Mouse (Mus musculus) embryonic facial prominence, embryonic 12.5 days (tissue): ENCODE measurements at regions not wholly inside any gene's neighbourhood (a gene's known extent, or its start where the extent isn't known, plus 50 kb on each side); places are given as distances from the start of the nearest gene placed in this dataset.

Experiments
- ATAC-seq: fragments of 200-750 bp; cut with Nextera tagmentation; 2 replicates; pipeline ENCODE4 v1.8.0; 2017; ENCODE audit not compliant: insufficient number of reproducible peaks, insufficient read depth, low FRiP score, low TSS enrichment
- H3K27ac ChIP-seq: fragments of 300-500 bp; sonication (generic); 2 replicates; pipeline ENCODE4 v1.5.1; 2016; ENCODE audit warnings: mild to moderate bottlenecking
- H3K27me3 ChIP-seq: fragments of 300-500 bp; sonication (generic); 2 replicates; pipeline ENCODE4 v1.6.1; 2016; ENCODE audit warnings: mild to moderate bottlenecking, moderate library complexity
- H3K36me3 ChIP-seq: fragments of 300-500 bp; sonication (generic); 2 replicates; pipeline ENCODE4 v1.6.1; 2016; ENCODE audit warnings: mild to moderate bottlenecking
- H3K4me1 ChIP-seq: fragments of 300-500 bp; sonication (generic); 2 replicates; pipeline ENCODE4 v1.6.1; 2016
- H3K4me2 ChIP-seq: fragments of 300-500 bp; sonication (generic); replicated peaks from 2 replicates; pipeline ENCODE4 v1.6.1; 2016; ENCODE audit warnings: mild to moderate bottlenecking, moderate library complexity
- H3K4me3 ChIP-seq: fragments of 300-500 bp; sonication (generic); 2 replicates; pipeline ENCODE4 v1.5.1; 2016; ENCODE audit warnings: mild to moderate bottlenecking
- H3K9ac ChIP-seq: fragments of 300-500 bp; sonication (generic); 2 replicates; pipeline ENCODE4 v1.6.1; 2016; ENCODE audit warnings: mild to moderate bottlenecking, moderate library complexity
- H3K9me3 ChIP-seq: fragments of 300-500 bp; sonication (generic); 2 replicates; pipeline ENCODE4 v1.6.1; 2016; ENCODE audit warnings: mild to moderate bottlenecking, moderate library complexity
- WGBS: fragments of 180-500 bp; shearing (Covaris S2); methylation state at CpG from one replicate; pipeline ENCODE4 v1.1.7; 2016; 5-methylcytosine and 5-hydroxymethylcytosine counted together

DNA sequence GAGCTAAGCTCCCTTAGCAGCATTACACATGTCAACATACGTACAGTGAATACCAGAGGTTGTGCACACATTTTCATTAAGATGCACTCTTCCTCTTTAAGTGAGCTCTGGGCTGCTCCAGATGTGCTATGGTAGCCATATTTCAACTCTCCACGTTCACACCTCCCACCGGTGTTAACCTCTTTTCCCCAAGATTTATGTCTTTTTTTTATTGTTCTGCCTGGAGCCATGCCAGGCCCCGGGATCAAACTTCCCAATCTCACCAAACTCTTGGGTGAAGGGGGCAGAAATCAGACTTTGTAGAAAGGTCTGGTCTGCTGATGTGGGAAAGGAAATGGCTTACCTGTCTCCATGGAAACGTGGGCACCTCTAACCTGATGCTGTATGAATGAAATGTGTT, 754.0 kb upstream of the Sox9 start:
- no peak for ATAC-seq
- H3K27me3 ChIP-seq = no peaks in the 10 kb centered on the region
- no peak overlapping the region for H3K4me3 ChIP-seq
- H3K9ac ChIP-seq = no peak overlapping the region
- WGBS = 71% methylated on average over 5 of the region's 5 CpGs
- 0 out of 2 replicates have a peak, but pooled peaks cover 3% of the 10 kb centered on the region for H3K4me1 ChIP-seq
- no peak overlapping the region for H3K4me2 ChIP-seq
- H3K27ac ChIP-seq = no peak overlapping the region
- H3K9me3 ChIP-seq = no peaks in the 10 kb centered on the region
- H3K36me3 ChIP-seq = no peaks in the 10 kb centered on the region

DNA sequence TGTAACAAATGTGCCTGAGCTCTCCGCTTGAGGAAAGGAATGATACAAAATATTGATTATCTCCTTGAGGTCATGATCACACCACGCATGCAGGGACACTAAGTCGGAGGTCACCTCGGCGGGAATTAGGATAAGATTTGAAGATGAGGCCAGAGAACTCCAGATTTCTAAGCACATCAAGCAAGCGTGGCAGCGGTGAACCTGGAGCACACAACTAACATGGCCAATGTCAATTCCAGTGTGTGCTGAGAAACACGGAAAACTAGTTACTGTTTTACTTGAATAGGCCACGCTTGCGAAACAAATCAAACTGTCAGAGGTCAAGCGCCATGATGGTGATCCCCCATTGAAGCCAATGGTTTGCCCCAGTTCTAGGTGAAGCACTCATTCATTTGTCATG, 743.3 kb upstream of the Sox9 start:
- ATAC-seq = no peak
- H3K27me3 ChIP-seq = no peaks in the 10 kb centered on the region
- no peaks in the 10 kb centered on the region for H3K9me3 ChIP-seq
- WGBS = 91% methylated on average over 11 of the region's 11 CpGs
- H3K4me2 ChIP-seq = no peak overlapping the region
- no peak overlapping the region for H3K4me3 ChIP-seq
- no peaks in the 10 kb centered on the region for H3K4me1 ChIP-seq
- no peak overlapping the region for H3K9ac ChIP-seq
- H3K27ac ChIP-seq = no peak overlapping the region
- no peaks in the 10 kb centered on the region for H3K36me3 ChIP-seq

DNA sequence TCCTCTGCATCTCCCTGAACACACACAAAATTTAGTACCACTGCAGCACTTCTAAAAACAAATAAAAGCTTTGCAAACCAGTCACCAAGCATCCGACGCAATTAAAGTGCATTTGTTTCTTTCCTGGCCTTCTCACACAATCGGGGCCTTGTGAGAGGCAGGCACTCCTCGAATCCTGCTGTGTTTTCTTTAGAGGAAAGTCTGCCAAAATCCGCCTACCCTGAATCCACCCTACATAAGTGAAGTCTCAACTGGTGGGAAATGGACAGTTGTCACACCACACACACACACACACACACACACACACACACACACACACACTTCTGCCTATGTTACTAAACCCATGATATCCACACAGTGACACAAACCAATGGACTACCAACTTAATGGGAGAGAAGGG, 737.6 kb upstream of the Sox9 start:
- ATAC-seq = no peak
- 26% methylated on average over 5 of the region's 5 CpGs for WGBS

GRCm38 (mm10) chr11:112045353-112045752, 736.7 kb upstream of the Sox9 start:
- Histone ChIP-seq H3K4me3 (no peak overlapping the region), H3K9ac (no peak overlapping the region), H3K27ac (no peak overlapping the region), H3K27me3 (no peaks in the 10 kb centered on the region), H3K4me2 (no peak overlapping the region), H3K9me3 (no peaks in the 10 kb centered on the region), H3K4me1 (no peaks in the 10 kb centered on the region), H3K36me3 (no peaks in the 10 kb centered on the region)
- WGBS = 96% methylated on average over 2 of the region's 2 CpGs
- no peak for ATAC-seq

More for the DNA sequence above, 737.6 kb upstream of the Sox9 start:
- Histone ChIP-seq H3K27me3 (no peaks in the 10 kb centered on the region), H3K9ac (no peak overlapping the region), H3K9me3 (no peaks in the 10 kb centered on the region), H3K4me2 (no peak overlapping the region), H3K27ac (no peak overlapping the region), H3K4me1 (no peaks in the 10 kb centered on the region), H3K4me3 (no peak overlapping the region), H3K36me3 (no peaks in the 10 kb centered on the region)

DNA sequence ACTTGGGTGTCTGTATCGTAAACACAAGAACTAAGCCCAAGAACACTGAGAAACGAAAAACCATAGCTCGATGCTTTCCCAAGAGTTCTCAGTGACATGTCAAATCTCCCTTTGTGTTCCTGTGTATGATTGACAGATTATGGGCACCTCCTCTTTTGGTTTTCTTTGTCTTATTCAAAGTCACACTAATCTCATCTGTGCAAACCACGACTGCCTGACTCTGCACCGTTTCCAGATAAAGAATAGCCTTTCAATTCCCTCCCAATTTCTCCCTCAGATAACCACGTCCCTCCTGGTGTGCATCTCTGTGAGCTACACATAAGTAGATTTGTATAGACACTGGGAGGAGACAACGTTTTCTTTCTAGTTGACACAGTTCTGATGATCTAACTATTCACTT, 731.7 kb upstream of the Sox9 start:
- no peak overlapping the region for H3K4me3 ChIP-seq
- no peaks in the 10 kb centered on the region for H3K9me3 ChIP-seq
- H3K9ac ChIP-seq = no peak overlapping the region
- H3K27me3 ChIP-seq = no peaks in the 10 kb centered on the region
- ATAC-seq = no peak
- WGBS = 59% methylated on average over 7 of the region's 7 CpGs
- no peaks in the 10 kb centered on the region for H3K4me1 ChIP-seq
- H3K27ac ChIP-seq = no peak overlapping the region
- no peaks in the 10 kb centered on the region for H3K36me3 ChIP-seq
- H3K4me2 ChIP-seq = no peak overlapping the region

GRCm38 (mm10) chr11:112055591-112055990, 726.4 kb upstream of the Sox9 start:
- H3K4me2 ChIP-seq = no peak overlapping the region
- no peaks in the 10 kb centered on the region for H3K36me3 ChIP-seq
- whole genome bisulfite sequencing = 50% methylated on average over 6 of the region's 6 CpGs
- no peak for ATAC-seq
- H3K4me1 ChIP-seq = peaks cover 6% of the 10 kb centered on the region; the same call in 1 of the 2 replicates
- H3K9ac ChIP-seq = no peak overlapping the region
- H3K27me3 ChIP-seq = no peaks in the 10 kb centered on the region
- H3K4me3 ChIP-seq = no peak overlapping the region
- H3K9me3 ChIP-seq = no peaks in the 10 kb centered on the region
- peak overlapping the region; percentile 37; the same call in 1 of the 2 replicates for H3K27ac ChIP-seq

- Histone ChIP-seq H3K4me2 (no peak overlapping the region), H3K4me3 (no peak overlapping the region), H3K27me3 (no peaks in the 10 kb centered on the region), H3K27ac (no peak overlapping the region), H3K9me3 (no peaks in the 10 kb centered on the region), H3K36me3 (no peaks in the 10 kb centered on the region), H3K4me1 (no peaks in the 10 kb centered on the region), H3K9ac (no peak overlapping the region)
- 76% methylated on average over 3 of the region's 3 CpGs for WGBS
- no peak for ATAC-seq
Measured at GRCm38 (mm10) chr11:112067176-112067575, 714.8 kb upstream of the Sox9 start.

DNA sequence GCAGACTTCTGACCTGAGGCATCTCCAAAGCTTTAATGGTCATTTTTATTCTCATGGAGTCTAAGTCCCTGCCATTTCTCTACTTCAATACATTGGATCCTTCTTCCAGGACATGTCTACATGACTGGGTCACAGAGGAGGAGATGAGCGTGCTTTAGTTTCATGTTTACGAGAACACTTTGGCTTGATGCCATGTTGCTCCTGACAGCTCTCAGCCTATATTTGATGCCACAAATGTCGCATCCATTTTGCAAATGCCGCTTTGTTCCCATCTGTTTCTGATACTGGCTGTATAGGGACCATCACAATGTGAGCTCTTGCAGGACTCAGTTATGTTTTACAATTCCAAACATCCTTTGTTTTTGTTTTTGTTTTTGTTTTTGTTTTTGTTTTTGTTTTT, 713.2 kb upstream of the Sox9 start:
- WGBS = 77% methylated on average over 4 of the region's 4 CpGs

DNA sequence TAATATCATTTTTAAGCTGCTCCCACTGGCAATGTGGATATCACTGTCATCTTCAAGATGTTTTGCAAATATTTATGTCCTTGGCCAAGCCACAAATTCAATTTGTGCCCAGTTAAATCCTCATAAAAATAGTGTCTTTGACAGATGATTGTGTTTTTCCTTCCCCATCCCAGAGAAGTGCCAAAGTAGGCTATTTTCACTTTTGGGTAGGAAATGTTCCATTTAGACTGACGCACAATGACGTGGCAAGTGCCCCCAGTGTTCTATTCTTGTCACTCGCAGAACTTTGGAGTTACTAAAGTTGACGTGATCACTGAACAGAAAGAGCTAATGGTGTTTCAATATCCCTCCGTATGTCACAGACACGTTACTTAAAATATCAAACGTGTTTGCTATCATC, 710.5 kb upstream of the Sox9 start:
- 85% methylated on average over 7 of the region's 7 CpGs for WGBS
- H3K36me3 ChIP-seq = no peaks in the 10 kb centered on the region
- H3K9me3 ChIP-seq = no peaks in the 10 kb centered on the region
- ATAC-seq = no peak
- H3K4me1 ChIP-seq = no peaks in the 10 kb centered on the region
- H3K9ac ChIP-seq = no peak overlapping the region
- no peak overlapping the region for H3K27ac ChIP-seq
- H3K4me3 ChIP-seq = no peak overlapping the region
- H3K27me3 ChIP-seq = no peaks in the 10 kb centered on the region
- no peak overlapping the region for H3K4me2 ChIP-seq

More for the DNA sequence above, 713.2 kb upstream of the Sox9 start:
- Histone ChIP-seq H3K27me3 (no peaks in the 10 kb centered on the region), H3K4me2 (no peak overlapping the region), H3K9ac (no peak overlapping the region), H3K4me3 (no peak overlapping the region), H3K27ac (no peak overlapping the region), H3K9me3 (no peaks in the 10 kb centered on the region), H3K4me1 (no peaks in the 10 kb centered on the region), H3K36me3 (no peaks in the 10 kb centered on the region)
- ATAC-seq = no peak

DNA sequence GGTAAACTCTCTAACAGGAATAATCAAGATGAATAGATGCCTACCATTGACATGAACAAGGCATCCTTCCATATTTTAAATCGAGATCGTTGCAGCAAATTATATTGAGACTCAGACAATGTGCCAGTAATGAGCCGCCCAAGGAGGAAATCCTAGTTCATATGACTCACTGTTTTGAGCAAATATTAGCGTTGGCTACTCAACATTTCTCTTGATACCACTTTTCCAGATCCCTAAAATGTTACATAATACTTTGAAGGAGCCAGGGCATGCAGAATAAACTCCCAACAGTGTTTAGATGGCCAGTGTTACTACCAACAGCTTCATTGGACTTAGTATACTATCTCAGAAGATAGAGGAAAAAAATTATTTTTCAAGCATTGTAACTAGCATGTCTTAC, 700.6 kb upstream of the Sox9 start:
- WGBS = 89% methylated on average over 4 of the region's 4 CpGs

DNA sequence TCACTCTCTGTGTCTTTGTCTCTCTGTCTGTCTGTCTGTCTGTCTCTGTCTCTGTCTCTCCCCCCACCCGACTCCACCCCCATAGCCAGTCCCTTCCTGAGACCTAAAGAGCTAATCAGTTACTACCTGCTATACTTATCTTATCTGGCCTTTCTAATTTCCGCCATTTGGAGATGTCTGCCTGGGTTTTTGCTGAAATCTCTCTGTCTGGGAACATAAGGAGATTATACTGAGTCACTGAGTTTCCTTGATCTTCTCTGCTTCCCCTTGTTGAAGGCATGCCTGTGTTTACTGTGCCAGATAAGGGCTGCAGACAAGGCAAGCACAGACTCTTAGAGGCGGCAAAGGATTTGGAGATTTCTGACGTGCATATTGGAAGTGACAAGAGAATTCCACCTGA, 699.0 kb upstream of the Sox9 start:
- H3K4me1 ChIP-seq = 0 out of 2 replicates have a peak, but pooled peaks cover 3% of the 10 kb centered on the region
- WGBS = 45% methylated on average over 4 of the region's 4 CpGs
- no peak for ATAC-seq

More for the DNA sequence above, 700.6 kb upstream of the Sox9 start:
- no peaks in the 10 kb centered on the region for H3K9me3 ChIP-seq
- H3K36me3 ChIP-seq = no peaks in the 10 kb centered on the region
- H3K4me2 ChIP-seq = no peak overlapping the region
- ATAC-seq = no peak
- no peak overlapping the region for H3K9ac ChIP-seq
- 0 out of 2 replicates have a peak, but pooled peaks cover 3% of the 10 kb centered on the region for H3K4me1 ChIP-seq
- H3K4me3 ChIP-seq = no peak overlapping the region
- no peak overlapping the region for H3K27ac ChIP-seq
- no peaks in the 10 kb centered on the region for H3K27me3 ChIP-seq

DNA sequence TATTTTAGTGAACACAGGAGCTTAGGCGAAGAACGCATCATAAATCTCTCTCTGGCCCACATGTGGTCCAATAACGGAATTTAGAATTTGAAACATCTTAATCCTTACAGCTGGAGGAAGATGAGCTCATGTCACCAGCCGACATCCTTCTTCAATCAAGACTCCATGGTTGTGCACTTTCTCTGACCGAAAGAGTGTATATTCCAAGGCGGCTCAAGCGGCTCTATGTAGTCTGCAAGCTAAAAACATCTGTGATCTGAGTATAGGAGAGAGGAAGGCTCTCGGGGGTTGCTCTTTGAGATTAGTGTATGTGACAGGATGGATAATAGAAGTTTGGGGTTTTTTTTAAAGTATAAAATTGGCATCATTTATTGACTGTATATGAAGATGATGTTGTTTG, 689.9 kb upstream of the Sox9 start:
- Histone ChIP-seq H3K36me3 (no peaks in the 10 kb centered on the region), H3K27ac (no peak overlapping the region), H3K4me1 (no peaks in the 10 kb centered on the region), H3K4me2 (no peak overlapping the region), H3K9ac (no peak overlapping the region), H3K4me3 (no peak overlapping the region), H3K27me3 (no peaks in the 10 kb centered on the region), H3K9me3 (no peaks in the 10 kb centered on the region)
- 81% methylated on average over 8 of the region's 8 CpGs for WGBS
- no peak for ATAC-seq

More for the DNA sequence above, 699.0 kb upstream of the Sox9 start:
- Histone ChIP-seq H3K4me2 (no peak overlapping the region), H3K4me3 (no peak overlapping the region), H3K27ac (no peak overlapping the region), H3K36me3 (no peaks in the 10 kb centered on the region), H3K9ac (no peak overlapping the region), H3K9me3 (no peaks in the 10 kb centered on the region), H3K27me3 (no peaks in the 10 kb centered on the region)

DNA sequence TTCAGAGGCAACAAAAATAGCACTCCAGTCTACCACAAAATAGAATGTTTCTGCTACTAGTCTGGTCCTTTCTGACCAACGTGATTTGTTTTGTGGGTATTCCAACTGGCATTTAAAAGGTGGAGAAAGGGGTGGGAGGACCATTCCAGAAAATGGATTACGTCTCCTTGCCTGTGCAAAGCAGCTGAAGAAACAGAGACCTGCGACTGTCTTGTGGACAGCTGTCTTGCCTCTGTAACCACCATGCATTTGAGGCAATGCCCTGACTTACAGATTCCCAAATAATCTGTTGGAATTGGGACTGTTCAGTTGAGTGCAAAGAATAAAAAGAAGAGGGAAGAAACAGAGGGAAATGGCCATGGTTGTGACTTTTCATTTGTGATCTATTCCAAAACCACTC, 687.0 kb upstream of the Sox9 start:
- Histone ChIP-seq H3K27me3 (no peaks in the 10 kb centered on the region), H3K9ac (no peak overlapping the region), H3K4me1 (no peaks in the 10 kb centered on the region), H3K4me2 (no peak overlapping the region), H3K36me3 (no peaks in the 10 kb centered on the region), H3K9me3 (no peaks in the 10 kb centered on the region), H3K4me3 (no peak overlapping the region), H3K27ac (no peak overlapping the region)
- no peak for ATAC-seq
- 48% methylated on average over 3 of the region's 3 CpGs for WGBS
